Mouse (Mus musculus) limb, embryonic 14.5 days (tissue): ENCODE measurements around the gene Zfp72. TPM values are rescaled to one million over a fixed set of nuclear protein-coding genes. Genes with fewer than 3 reads are reported as not detected.

Experiments used
- ATAC-seq: fragments of 200-750 bp; cut with Nextera tagmentation; 2 replicates; pipeline ENCODE4 v1.8.0; 2017; ENCODE audit warnings: low read depth, moderate number of reproducible peaks, moderate TSS enrichment; ENCODE audit not compliant: low FRiP score
- DNase-seq: peaks from one replicate; pipeline ENCODE4 v3.0.0-alpha.2; 2015; ENCODE audit warnings: low spot score
- H3K27ac ChIP-seq: fragments of 300-500 bp; sonication (generic); replicated peaks from 2 replicates; pipeline ENCODE4 v1.5.1; 2014; ENCODE audit warnings: low read depth, mild to moderate bottlenecking, low read length, moderate library complexity, mixed read lengths
- H3K27me3 ChIP-seq: fragments of 300-500 bp; sonication (generic); 2 replicates; pipeline ENCODE4 v1.6.1; 2014; ENCODE audit warnings: low read length, mixed read lengths; ENCODE audit not compliant: control insufficient read depth, insufficient read depth
- H3K36me3 ChIP-seq: fragments of 300-500 bp; sonication (generic); 2 replicates; pipeline ENCODE4 v1.6.1; 2014; ENCODE audit warnings: mild to moderate bottlenecking, low read length, moderate library complexity, mixed read lengths; ENCODE audit not compliant: control insufficient read depth, insufficient read depth
- H3K4me1 ChIP-seq: fragments of 300-500 bp; sonication (generic); 2 replicates; pipeline ENCODE4 v1.6.1; 2014; ENCODE audit warnings: antibody characterized with exemption, low read length, mixed read lengths; ENCODE audit not compliant: control insufficient read depth, insufficient read depth
- H3K4me2 ChIP-seq: fragments of 300-500 bp; sonication (generic); replicated peaks from 2 replicates; pipeline ENCODE4 v1.6.1; 2014; ENCODE audit warnings: low read depth, mild to moderate bottlenecking, low read length, moderate library complexity; ENCODE audit not compliant: severe bottlenecking
- H3K4me3 ChIP-seq: fragments of 300-500 bp; sonication (generic); replicated peaks from 2 replicates; pipeline ENCODE4 v1.5.1; 2014; ENCODE audit warnings: low read length
- H3K9ac ChIP-seq: fragments of 300-500 bp; sonication (generic); 2 replicates; pipeline ENCODE4 v1.6.1; 2014; ENCODE audit warnings: mild to moderate bottlenecking, low read depth, low read length, moderate library complexity; ENCODE audit not compliant: severe bottlenecking
- H3K9me3 ChIP-seq: fragments of 300-500 bp; sonication (generic); 2 replicates; pipeline ENCODE4 v1.6.1; 2016; ENCODE audit warnings: low read length; ENCODE audit not compliant: control insufficient read depth
- POLR2A ChIP-seq: fragments of 200-500 bp; IDR thresholded peaks from 2 replicates; pipeline ENCODE4 v1.8.0; 2012; ENCODE audit warnings: inconsistent platforms, mild to moderate bottlenecking, moderate library complexity, borderline replicate concordance; ENCODE audit not compliant: insufficient read depth, insufficient read length; ENCODE audit errors: extremely low read depth
- WGBS: fragments of 180-500 bp; shearing (Covaris S2); extraction: QIAGEN DNeasy Blood & Tissue Kit; methylation state at CpG from one replicate; pipeline ENCODE4 v1.1.7; 2014; 5-methylcytosine and 5-hydroxymethylcytosine counted together
- microRNA counts: library from miRNA; unstranded; fragments of <30 nt; microRNA quantifications from one replicate; lab custom pipeline; 2016
- microRNA-seq: library from miRNA; unstranded; fragments of <30 nt; microRNA quantifications from one replicate; pipeline ENCODE4, GENCODE M21; 2016
- polyA plus RNA-seq, 2 experiments: library from polyadenylated mRNA; depleted of rRNA in 1 of 2; stranded (reverse) in 1 of 2; unstranded in 1 of 2; fragments of >200 nt; fragmentation: Nextera tagmentation in 1 of 2; extraction: Ambion mirVana in 1 of 2; gene quantifications; 2 replicates each; pipeline versions ENCODE4 v1.2.1 to v1.2.3; 2012 to 2014

Zfp72 gene
- polyA plus RNA-seq, 2 experiments, result 1.7 to 6.3 TPM

- Histone ChIP-seq H3K4me1 (peaks cover 11% of the 10 kb centered on the region), H3K9ac (peak overlapping the region; percentile 87), H3K9me3 (no peaks in the 10 kb centered on the region), H3K36me3 (0 out of 2 replicates have a peak, but pooled peaks cover 3% of the 10 kb centered on the region), H3K4me3 (peak overlapping the region; percentile 86), H3K27me3 (no peaks in the 10 kb centered on the region), H3K4me2 (peak overlapping the region; percentile 59), H3K27ac (peak overlapping the region; percentile 67)
- peak; percentile 32; the same call in 1 of the 2 replicates for ATAC-seq
- WGBS, result 2% methylated on average over 15 of the region's 15 CpGs
- TF ChIP-seq POLR2A, result no peak
- DNase-seq, result peak; percentile 22
Measured at GRCm38 (mm10) chr13:74350435-74350906, 40.2 kb downstream of the Zfp72 start.

GRCm38 (mm10) chr13:74349566-74350434 lies 40.8 kb downstream of the Zfp72 start, which contains the start of the genes Sdha and Ccdc127:
Gene Sdha, minus strand, starts transcription at chr13:74350280.
Gene Ccdc127, plus strand, starts transcription at chr13:74350309.
- no peaks in the 10 kb centered on the region for H3K27me3 ChIP-seq
- peak; percentile 94 for TF ChIP-seq POLR2A
- WGBS, result 1% methylated on average over 57 of the region's 57 CpGs
- H3K36me3 ChIP-seq, result 0 out of 2 replicates have a peak, but pooled peaks cover under 1% of the 10 kb centered on the region
- peak within 1 kb of the TSS; percentile 86 for H3K4me3 ChIP-seq
- H3K4me1 ChIP-seq, result peaks cover 11% of the 10 kb centered on the region
- peak; percentile 95 for DNase-seq
- ATAC-seq, result peak; percentile 96
- no peaks in the 10 kb centered on the region for H3K9me3 ChIP-seq
- H3K27ac ChIP-seq, result peak within 1 kb of the TSS; percentile 67
- H3K4me2 ChIP-seq, result peak within 1 kb of the TSS; percentile 59
- H3K9ac ChIP-seq, result peak within 1 kb of the TSS; percentile 87

GRCm38 (mm10) chr13:74341036-74341435 lies 49.6 kb downstream of the Zfp72 start:
- peak; percentile 71; the same call in 1 of the 2 replicates for ATAC-seq
- DNase-seq, result peak; percentile 38
- peaks cover 75% of the 10 kb centered on the region for H3K36me3 ChIP-seq

GRCm38 (mm10) chr13:74329321-74329720 lies 61.3 kb downstream of the Zfp72 start:
- no peak for ATAC-seq
- no peak overlapping the region for H3K4me3 ChIP-seq
- H3K27ac ChIP-seq, result no peak overlapping the region
- no peaks in the 10 kb centered on the region for H3K27me3 ChIP-seq
- H3K36me3 ChIP-seq, result peaks cover 74% of the 10 kb centered on the region
- DNase-seq, result peak; percentile 30
- no peaks in the 10 kb centered on the region for H3K9me3 ChIP-seq
- no peak overlapping the region for H3K9ac ChIP-seq
- no peak for TF ChIP-seq POLR2A
- H3K4me2 ChIP-seq, result no peak overlapping the region
- no peaks in the 10 kb centered on the region for H3K4me1 ChIP-seq

More at GRCm38 (mm10) chr13:74341036-74341435, 49.6 kb downstream of the Zfp72 start:
- H3K9ac ChIP-seq, result no peak overlapping the region
- no peak overlapping the region for H3K4me3 ChIP-seq
- H3K27ac ChIP-seq, result no peak overlapping the region
- no peaks in the 10 kb centered on the region for H3K27me3 ChIP-seq
- H3K9me3 ChIP-seq, result no peaks in the 10 kb centered on the region
- no peak for TF ChIP-seq POLR2A
- WGBS, result 58% methylated on average over 3 of the region's 3 CpGs
- H3K4me1 ChIP-seq, result no peaks in the 10 kb centered on the region
- H3K4me2 ChIP-seq, result no peak overlapping the region

MicroRNAs within 50 kb of the gene (microRNA counts, 519-probe panel; counts per million panel counts)
- not detected for microRNA mmu-miR-692 (lab: Ali Mortazavi, UCI)

Small RNA genes lying within 50 kb of the gene (microRNA-seq; reads per million reads assigned to microRNA genes)
- not detected for gene Mir692-3

Other genes starting within 250 kb of the Zfp72 start
- 42.6 and 42.9 TPM in 2 replicates for gene Exoc3, start 182.1 kb downstream of the Zfp72 start, polyA plus RNA-seq (2012; rRNA removed)
- 89.7 and 106 TPM in 2 replicates for gene Exoc3, start 182.1 kb downstream of the Zfp72 start, polyA plus RNA-seq (2014; fragmentation: Nextera tagmentation; extraction: Ambion mirVana)
- gene Ahrr, start 98.5 kb downstream of the Zfp72 start, polyA plus RNA-seq (2012; rRNA removed), result 3.7 and 4.6 TPM in 2 replicates
- 1.9 and 2.3 TPM in 2 replicates for gene Ahrr, start 98.5 kb downstream of the Zfp72 start, polyA plus RNA-seq (2014; fragmentation: Nextera tagmentation; extraction: Ambion mirVana)
- 138 and 139 TPM in 2 replicates for gene Pdcd6, start 73.3 kb downstream of the Zfp72 start, polyA plus RNA-seq (2012; rRNA removed)
- 165 TPM in 2 replicates for gene Pdcd6, start 73.3 kb downstream of the Zfp72 start, polyA plus RNA-seq (2014; fragmentation: Nextera tagmentation; extraction: Ambion mirVana)
- 125 and 144 TPM in 2 replicates for gene Sdha, start 40.6 kb downstream of the Zfp72 start, polyA plus RNA-seq (2012; rRNA removed)
- gene Sdha, start 40.6 kb downstream of the Zfp72 start, polyA plus RNA-seq (2014; fragmentation: Nextera tagmentation; extraction: Ambion mirVana), result 194 and 202 TPM in 2 replicates
- 12.2 and 22.0 TPM in 2 replicates for gene Ccdc127, start 40.5 kb downstream of the Zfp72 start, polyA plus RNA-seq (2012; rRNA removed)
- 49.4 and 50.3 TPM in 2 replicates for gene Ccdc127, start 40.5 kb downstream of the Zfp72 start, polyA plus RNA-seq (2014; fragmentation: Nextera tagmentation; extraction: Ambion mirVana)
- gene Lrrc14b, start 26.8 kb downstream of the Zfp72 start, polyA plus RNA-seq (2012; rRNA removed), result 0.58 TPM in 2 replicates
- not detected in 2 replicates for gene Lrrc14b, start 26.8 kb downstream of the Zfp72 start, polyA plus RNA-seq (2014; fragmentation: Nextera tagmentation; extraction: Ambion mirVana)
- gene Ftl1-ps1, start 8.9 kb upstream of the Zfp72 start, polyA plus RNA-seq (2012; rRNA removed), result 28.6 and 36.8 TPM in 2 replicates
- gene Ftl1-ps1, start 8.9 kb upstream of the Zfp72 start, polyA plus RNA-seq (2014; fragmentation: Nextera tagmentation; extraction: Ambion mirVana), result 73.7 and 79.0 TPM in 2 replicates
- 6.4 and 9.9 TPM in 2 replicates for gene Zfp825, start 103.2 kb upstream of the Zfp72 start, polyA plus RNA-seq (2012; rRNA removed)
- gene Zfp825, start 103.2 kb upstream of the Zfp72 start, polyA plus RNA-seq (2014; fragmentation: Nextera tagmentation; extraction: Ambion mirVana), result 20.1 and 21.1 TPM in 2 replicates
- gene Erap1, start 248.7 kb upstream of the Zfp72 start, polyA plus RNA-seq (2012; rRNA removed), result 4.6 and 5.8 TPM in 2 replicates
- 8.9 and 10.0 TPM in 2 replicates for gene Erap1, start 248.7 kb upstream of the Zfp72 start, polyA plus RNA-seq (2014; fragmentation: Nextera tagmentation; extraction: Ambion mirVana)